Mouse (Mus musculus) retina, embryonic 14.5 days (tissue): ENCODE data around the gene Siah1b.

ENCODE experiments used
- DNase-seq: peaks from one replicate; pipeline ENCODE4 v3.0.0-alpha.2; 2015; ENCODE audit warnings: low spot score

Gene Siah1b

DNA sequence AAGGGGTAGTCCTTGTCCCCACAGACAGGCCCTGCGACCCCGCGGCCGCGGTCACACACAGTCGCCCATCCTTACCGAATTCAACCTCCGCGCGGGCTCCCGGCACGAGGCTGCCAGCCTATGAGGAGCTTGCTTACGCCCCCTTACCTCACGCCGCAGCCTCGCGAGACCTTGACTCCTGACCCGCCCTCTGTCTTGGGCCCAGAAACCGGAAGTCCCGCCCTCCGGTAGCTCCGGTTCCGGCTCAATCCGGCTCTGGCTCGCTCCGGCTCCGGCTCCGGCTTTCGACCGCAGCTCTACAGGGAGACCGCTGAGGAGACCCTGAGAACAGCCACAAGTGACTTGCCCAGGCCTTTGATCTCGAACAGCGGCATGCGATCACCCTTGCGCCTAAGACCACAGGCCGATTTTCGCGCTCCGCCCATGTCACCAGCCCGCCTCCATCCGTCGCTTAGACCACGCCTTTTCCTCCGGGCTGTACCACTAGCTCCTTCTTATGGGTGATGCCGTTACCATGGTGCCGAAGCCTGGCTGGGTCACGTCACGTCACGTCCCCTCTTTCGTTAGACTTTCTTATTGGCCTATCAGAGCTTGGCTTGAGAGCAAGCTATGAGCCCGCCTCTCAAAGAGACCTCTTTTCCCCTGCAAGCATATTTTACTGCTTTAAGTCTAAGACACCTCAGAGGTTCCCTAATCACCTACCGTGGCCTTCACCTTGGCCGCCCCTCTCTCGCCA, at the start of gene Siah1b:
Siah1b (minus strand) TSS at position 454 of the 736 bp plus-strand sequence.
- peak; percentile 89 for DNase-seq

DNA sequence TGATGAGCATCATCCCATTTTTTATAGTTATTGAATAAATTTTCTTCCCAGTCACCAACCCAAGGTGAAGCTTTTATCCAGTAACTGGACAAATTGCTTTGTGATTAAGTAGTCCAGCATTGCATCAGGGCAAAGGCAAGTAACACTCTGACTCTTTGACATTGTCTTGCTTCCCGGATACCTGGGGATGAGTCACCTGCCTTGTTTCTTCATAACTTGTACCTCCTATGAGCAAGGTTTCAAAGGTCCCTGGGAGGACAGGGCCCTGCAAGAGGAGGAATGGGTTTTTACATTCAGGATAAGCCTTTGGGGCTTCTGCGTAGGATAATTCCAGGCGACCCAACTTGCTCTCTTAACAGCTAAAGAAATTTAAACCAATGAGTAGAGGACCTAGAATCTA, 47.6 kb upstream of the Siah1b start:
- no peak for DNase-seq

- DNase-seq: no peak
Measured at GRCm38 (mm10) chrX:164113744-164114143, 37.5 kb upstream of the Siah1b start.

- no peak for DNase-seq
Measured at GRCm38 (mm10) chrX:164111146-164111545, 34.9 kb upstream of the Siah1b start.

- no peak for DNase-seq
Measured at GRCm38 (mm10) chrX:164102656-164103055, 26.4 kb upstream of the Siah1b start.

DNA sequence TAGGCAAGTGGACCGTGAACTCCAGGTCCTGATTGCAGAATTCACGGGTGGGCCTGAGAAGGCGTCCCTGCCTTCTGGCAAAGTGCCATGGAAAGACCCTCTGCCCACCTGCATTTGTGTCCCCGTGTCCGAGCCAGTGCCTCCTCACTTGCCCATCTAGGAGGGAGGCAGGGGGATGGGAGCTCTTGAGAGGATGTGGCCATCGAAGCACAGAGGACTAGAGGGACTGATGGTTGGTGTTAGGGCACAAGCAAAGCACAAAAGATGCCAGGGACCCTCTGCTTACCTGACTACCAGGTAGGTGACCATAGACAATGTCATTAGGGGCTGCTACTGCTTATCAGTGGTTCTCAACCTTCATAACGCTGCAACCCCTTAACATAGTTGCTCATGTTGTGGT, 25.9 kb upstream of the Siah1b start:
- DNase-seq: no peak

DNA sequence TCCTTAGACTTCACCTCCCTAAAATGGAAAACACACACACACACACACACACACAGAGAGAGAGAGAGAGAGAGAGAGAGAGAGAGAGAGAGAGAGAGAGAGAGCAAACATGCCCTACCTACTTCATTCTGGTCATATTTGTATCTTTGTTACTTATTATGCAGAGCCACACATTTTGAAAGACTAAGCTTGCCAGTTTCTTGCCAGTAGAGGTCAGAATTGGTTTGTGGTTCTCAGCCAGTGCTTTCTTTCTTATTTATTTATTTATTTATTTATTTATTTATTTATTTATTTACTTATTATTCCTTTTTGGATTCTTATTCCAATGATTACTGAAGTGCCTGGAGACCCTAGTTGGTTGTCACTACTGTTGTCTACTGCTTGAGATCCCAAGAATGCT, 25.2 kb upstream of the Siah1b start:
- DNase-seq: no peak

GRCm38 (mm10) chrX:164095838-164096237, 19.5 kb upstream of the Siah1b start:
- no peak for DNase-seq

DNA sequence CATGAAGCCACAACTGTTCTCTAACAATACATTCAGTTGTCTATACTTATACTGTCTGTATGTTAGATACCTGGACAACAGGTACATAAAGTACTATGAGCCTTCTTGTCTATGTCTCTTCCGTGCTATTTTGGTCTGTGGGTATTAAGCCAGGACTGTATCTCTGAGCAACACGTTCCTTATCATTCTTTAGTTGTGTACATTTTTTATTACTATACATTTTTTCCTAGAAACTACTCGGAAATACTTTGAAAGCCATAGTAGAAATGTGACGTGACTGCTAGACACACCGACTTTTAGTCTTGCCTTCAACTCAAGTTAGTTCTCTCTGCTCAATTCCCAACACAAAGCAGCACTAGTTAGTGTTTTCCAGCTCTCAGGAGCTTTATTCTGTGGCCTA, 17.1 kb upstream of the Siah1b start:
- no peak for DNase-seq

- no peak for DNase-seq
Measured at GRCm38 (mm10) chrX:164092300-164093169, 16.2 kb upstream of the Siah1b start.

- DNase-seq: no peak
Measured at GRCm38 (mm10) chrX:164089916-164090315, 13.6 kb upstream of the Siah1b start.

DNA sequence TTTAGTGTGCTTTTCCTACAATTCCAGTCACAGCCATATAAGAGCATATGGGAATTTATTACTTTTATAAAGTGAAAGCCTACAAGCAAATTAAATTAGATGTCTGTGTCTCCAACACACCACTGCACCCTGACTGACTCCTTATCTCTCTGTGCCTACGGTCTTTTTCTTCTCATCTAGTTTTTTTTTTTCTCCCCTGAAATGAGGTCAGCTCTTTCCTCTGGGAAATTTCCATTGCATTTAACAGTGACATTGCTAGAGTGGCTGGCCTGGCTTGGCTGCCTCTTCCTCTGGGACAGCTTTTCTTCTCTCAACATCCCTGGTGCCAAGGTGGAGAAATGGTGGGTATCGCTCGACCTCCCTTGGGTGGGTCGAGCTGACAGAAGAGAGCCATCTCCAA, 12.3 kb upstream of the Siah1b start, which contains the start of gene Cltrn:
Cltrn (plus strand) TSS at position 249 of the 400 bp plus-strand sequence.
- peak; percentile 3 for DNase-seq

GRCm38 (mm10) chrX:164082030-164082429, 5.7 kb upstream of the Siah1b start:
- no peak for DNase-seq

DNA sequence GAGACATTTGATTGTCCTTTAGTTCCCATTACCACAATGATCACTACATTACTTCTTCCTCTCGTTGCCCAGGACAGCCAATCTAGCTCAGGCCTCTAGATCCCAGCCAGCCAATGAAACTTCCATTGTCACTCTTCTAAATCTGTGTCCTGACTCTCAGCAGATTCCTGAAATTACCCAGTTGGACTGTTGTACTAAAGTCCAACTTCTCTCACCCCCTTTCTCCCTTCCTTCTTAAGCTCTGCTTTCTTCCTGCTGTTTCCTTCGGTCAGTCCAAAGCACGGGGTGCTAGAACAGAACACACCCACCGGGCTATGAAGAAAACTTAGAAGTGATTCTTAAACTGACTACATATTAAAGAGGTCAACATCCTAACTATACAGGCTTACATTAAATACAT, 7.3 kb downstream of the Siah1b start:
- no peak for DNase-seq

DNA sequence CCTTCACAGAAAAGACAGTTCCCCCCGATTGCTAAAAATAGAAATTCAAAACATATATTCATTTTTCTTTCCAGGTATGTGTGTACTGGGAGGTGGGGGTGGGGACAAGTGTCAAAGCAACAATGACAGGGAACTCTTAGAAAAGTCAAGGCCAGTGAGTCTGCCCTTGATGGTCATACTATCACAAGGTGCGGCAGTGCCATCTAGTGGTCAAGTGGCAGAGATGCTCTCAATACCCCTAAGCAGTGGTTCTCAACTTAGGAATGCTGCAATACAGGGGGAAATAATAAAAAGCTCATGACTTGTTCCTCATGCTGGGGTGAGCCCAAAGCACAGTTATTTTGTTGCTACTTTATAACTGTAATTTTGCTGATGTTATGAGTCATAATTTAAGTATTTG, 10.1 kb downstream of the Siah1b start:
- DNase-seq: peak; percentile 84

- DNase-seq: no peak
Measured at GRCm38 (mm10) chrX:164059070-164059469, 17.2 kb downstream of the Siah1b start.

DNA sequence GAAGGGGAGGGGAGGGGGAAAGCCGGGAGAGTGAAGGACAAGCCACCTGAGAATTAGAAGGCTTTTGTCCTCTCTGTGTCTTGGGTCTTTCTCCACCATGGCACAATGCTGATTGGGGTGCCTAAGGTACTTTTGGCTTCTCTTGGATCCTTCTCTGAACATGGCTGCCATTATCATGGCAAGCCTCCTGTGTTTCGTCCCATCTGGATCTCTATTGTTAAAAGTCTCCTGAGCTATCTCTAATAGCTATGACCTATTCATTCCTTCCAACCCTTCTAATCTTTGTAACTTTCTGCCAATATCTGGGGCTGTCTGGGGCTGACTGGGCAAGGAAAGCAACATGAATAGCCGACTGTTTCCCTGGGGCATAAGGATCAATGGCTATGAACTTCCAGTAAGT, 17.8 kb downstream of the Siah1b start:
- no peak for DNase-seq

- no peak for DNase-seq
Measured at GRCm38 (mm10) chrX:164055726-164056125, 20.6 kb downstream of the Siah1b start.

DNA sequence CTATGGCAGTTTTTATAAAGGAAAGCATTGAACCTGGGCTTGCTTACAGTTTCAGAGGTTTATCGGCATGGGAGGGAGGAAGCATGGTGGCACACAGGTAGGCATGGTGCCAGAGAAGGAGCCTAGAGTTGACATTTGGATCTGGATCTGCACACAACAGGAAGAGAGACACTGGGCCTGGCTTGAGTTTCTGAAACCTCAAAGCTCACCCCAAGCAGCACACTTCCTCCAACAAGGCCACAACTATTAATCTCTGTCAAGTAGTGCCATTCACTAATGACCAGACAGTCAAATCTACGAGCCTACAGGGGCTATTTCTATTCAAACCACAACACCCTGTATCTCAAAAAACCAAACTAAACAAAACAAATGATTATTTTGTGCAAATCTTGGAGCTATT, 29.6 kb downstream of the Siah1b start:
- DNase-seq: no peak

GRCm38 (mm10) chrX:164042069-164042468, 34.2 kb downstream of the Siah1b start:
- DNase-seq: no peak

DNA sequence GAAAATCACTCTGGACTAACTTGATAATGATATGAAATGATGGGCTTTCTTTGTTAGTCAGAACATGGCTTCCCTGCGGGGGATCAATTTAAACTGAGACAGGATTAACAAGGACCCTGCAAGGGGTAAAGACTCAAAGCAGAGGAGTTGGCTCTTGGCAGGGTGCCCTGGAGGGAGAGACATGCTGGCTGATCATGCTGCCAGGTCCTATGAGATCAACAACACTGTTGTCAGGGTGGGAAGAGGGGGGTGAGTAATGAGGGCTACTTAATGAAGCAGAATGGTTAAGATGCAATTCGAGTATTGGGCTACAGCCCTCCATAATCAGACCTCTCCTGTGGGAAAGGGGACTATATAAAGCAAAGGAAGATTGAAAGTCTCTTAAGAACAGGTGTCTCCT, 37.4 kb downstream of the Siah1b start:
- peak; percentile 60 for DNase-seq

DNA sequence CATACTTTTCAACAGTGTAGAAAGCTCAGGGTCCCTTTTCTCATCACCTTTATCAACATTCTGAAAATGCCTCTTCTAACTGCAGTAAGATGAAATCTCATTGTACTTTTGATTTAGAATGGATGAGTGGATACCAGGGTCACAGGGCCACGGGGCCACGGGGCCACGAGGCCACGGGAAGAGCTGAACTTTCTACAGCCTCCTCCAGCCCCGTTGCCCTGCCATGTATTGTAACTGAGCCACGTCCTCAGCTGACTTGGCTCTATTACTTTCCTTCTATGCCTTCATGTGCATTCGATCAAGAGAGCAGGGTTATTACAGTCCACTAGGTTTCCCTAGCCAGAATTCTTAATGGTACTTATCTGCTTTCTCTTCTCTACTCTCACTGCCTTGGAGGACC, 40.4 kb downstream of the Siah1b start:
- DNase-seq: no peak

DNA sequence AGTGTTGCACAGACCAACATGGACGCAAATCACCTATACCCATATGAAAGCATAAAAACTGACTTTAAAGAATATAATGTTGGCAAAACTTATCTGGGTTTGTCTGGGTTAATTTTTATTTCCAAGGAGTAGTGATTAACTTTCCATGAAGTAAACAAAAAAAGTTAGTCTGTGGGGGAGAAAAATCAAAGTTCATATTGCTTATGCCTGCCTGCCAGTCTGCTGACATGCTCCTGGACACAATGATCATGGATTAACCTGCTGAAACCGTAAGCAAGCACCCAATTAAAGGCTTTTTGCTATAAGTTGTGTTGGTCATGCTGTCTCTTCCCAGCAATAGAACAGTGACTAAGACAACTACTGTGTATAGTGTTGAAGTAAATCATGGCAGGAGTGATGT, 40.9 kb downstream of the Siah1b start:
- no peak for DNase-seq
